Mouse (Mus musculus) hindbrain, embryonic 11.5 days (tissue): ENCODE data around the gene Ccl20. TPM values are rescaled to one million over a fixed set of nuclear protein-coding genes. Genes with fewer than 3 reads are reported as not detected.

Source experiments
- ATAC-seq: fragments of 200-750 bp; cut with Nextera tagmentation; 2 replicates; pipeline ENCODE4 v1.8.0; 2017; ENCODE audit warnings: mild to moderate bottlenecking, moderate TSS enrichment, moderate library complexity; ENCODE audit not compliant: low FRiP score
- DNase-seq: peaks from one replicate; pipeline ENCODE4 v3.0.0-alpha.2; 2015; ENCODE audit warnings: low spot score
- H3K27ac ChIP-seq: fragments of 300-500 bp; sonication (generic); 2 replicates; pipeline ENCODE4 v1.5.1; 2014; ENCODE audit warnings: mild to moderate bottlenecking, low read depth, low read length
- H3K27me3 ChIP-seq: fragments of 300-500 bp; sonication (generic); 2 replicates; pipeline ENCODE4 v1.6.1; 2014; ENCODE audit warnings: mild to moderate bottlenecking, low read length, moderate library complexity, mixed read lengths; ENCODE audit not compliant: control insufficient read depth, insufficient read depth
- H3K36me3 ChIP-seq: fragments of 300-500 bp; sonication (generic); 2 replicates; pipeline ENCODE4 v1.6.1; 2014; ENCODE audit warnings: mild to moderate bottlenecking, low read length, moderate library complexity, mixed read lengths; ENCODE audit not compliant: control insufficient read depth, insufficient read depth
- H3K4me1 ChIP-seq: fragments of 300-500 bp; sonication (generic); replicated peaks from 2 replicates; pipeline ENCODE4 v1.6.1; 2014; ENCODE audit warnings: low read length, mixed read lengths; ENCODE audit not compliant: control insufficient read depth, insufficient read depth
- H3K4me2 ChIP-seq: fragments of 300-500 bp; sonication (generic); replicated peaks from 2 replicates; pipeline ENCODE4 v1.6.1; 2014; ENCODE audit warnings: mild to moderate bottlenecking, low read depth, low read length
- H3K4me3 ChIP-seq: fragments of 300-500 bp; sonication (generic); 2 replicates; pipeline ENCODE4 v1.5.1; 2014; ENCODE audit warnings: low read depth, low read length
- H3K9ac ChIP-seq: fragments of 300-500 bp; sonication (generic); 2 replicates; pipeline ENCODE4 v1.6.1; 2014; ENCODE audit warnings: low read depth, low read length
- H3K9me3 ChIP-seq: fragments of 300-500 bp; sonication (generic); 2 replicates; pipeline ENCODE4 v1.6.1; 2016; ENCODE audit warnings: low read length; ENCODE audit not compliant: control insufficient read depth
- WGBS: fragments of 180-500 bp; shearing (Covaris S2); extraction: QIAGEN DNeasy Blood & Tissue Kit; methylation state at CpG from one replicate; pipeline ENCODE4 v1.1.7; 2014; 5-methylcytosine and 5-hydroxymethylcytosine counted together
- polyA plus RNA-seq: library from polyadenylated mRNA; unstranded; fragments of >200 nt; fragmentation: Nextera tagmentation; extraction: Ambion mirVana; gene quantifications from 2 replicates; pipeline ENCODE4 v1.2.1, GENCODE M21; 2014

Ccl20 gene
- not detected in 2 replicates for polyA plus RNA-seq

GRCm38 (mm10) chr1:83116447-83117137 is at the start of gene Ccl20:
Ccl20 (plus strand) TSS chr1:83116766.
- no peak for ATAC-seq
- H3K9me3 ChIP-seq = no peaks in the 10 kb centered on the region
- no peak for DNase-seq
- no peak within 1 kb of the TSS for H3K9ac ChIP-seq
- no peaks in the 10 kb centered on the region for H3K27me3 ChIP-seq
- H3K4me3 ChIP-seq = no peak within 1 kb of the TSS
- no peaks in the 10 kb centered on the region for H3K4me1 ChIP-seq
- no peaks in the 10 kb centered on the region for H3K36me3 ChIP-seq
- no peak within 1 kb of the TSS for H3K27ac ChIP-seq
- no peak within 1 kb of the TSS for H3K4me2 ChIP-seq
- 47% methylated on average over 8 of the region's 8 CpGs for WGBS

DNA sequence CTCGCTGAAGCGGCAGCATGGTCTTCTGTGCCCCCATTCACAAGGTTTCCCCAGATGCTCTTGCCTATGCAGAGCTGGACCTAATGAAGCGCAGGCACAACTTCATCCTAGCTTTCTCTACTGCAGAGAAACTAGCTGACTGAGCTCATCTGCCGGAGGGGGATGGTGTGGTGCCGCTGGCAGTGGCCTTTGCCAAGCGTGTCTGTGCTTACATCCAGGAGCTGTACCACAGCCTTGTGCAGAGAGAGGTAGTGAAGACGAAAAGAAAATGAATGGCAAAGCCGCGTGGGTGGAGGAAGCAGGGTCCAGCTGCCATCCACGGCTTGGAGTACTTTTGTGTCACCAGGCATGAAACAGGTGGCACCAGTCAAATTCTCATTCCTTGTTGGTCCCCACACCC is 49.4 kb upstream of the Ccl20 start:
- no peak for ATAC-seq
- Histone ChIP-seq H3K9me3 (no peaks in the 10 kb centered on the region), H3K27me3 (no peaks in the 10 kb centered on the region), H3K36me3 (no peaks in the 10 kb centered on the region), H3K9ac (no peak overlapping the region), H3K4me1 (no peaks in the 10 kb centered on the region), H3K4me3 (no peak overlapping the region), H3K27ac (no peak overlapping the region), H3K4me2 (no peak overlapping the region)
- WGBS = 93% methylated on average over 10 of the region's 10 CpGs
- no peak for DNase-seq

- Histone ChIP-seq H3K9ac (no peak overlapping the region), H3K4me3 (no peak overlapping the region), H3K4me1 (no peaks in the 10 kb centered on the region), H3K36me3 (no peaks in the 10 kb centered on the region), H3K27ac (no peak overlapping the region), H3K9me3 (no peaks in the 10 kb centered on the region), H3K4me2 (no peak overlapping the region), H3K27me3 (no peaks in the 10 kb centered on the region)
- no peak for DNase-seq
- 46% methylated on average over 15 of the region's 15 CpGs for WGBS
- no peak for ATAC-seq
Observed at GRCm38 (mm10) chr1:83075526-83076189, 40.9 kb upstream of the Ccl20 start.

- H3K27ac ChIP-seq = no peak overlapping the region
- DNase-seq = peak; percentile 80
- no peak overlapping the region for H3K4me3 ChIP-seq
- H3K27me3 ChIP-seq = no peaks in the 10 kb centered on the region
- no peak overlapping the region for H3K4me2 ChIP-seq
- no peak overlapping the region for H3K9ac ChIP-seq
- H3K4me1 ChIP-seq = no peaks in the 10 kb centered on the region
- WGBS = 48% methylated on average over 11 of the region's 11 CpGs
- peak; percentile 79 for ATAC-seq
- no peaks in the 10 kb centered on the region for H3K36me3 ChIP-seq
- H3K9me3 ChIP-seq = no peaks in the 10 kb centered on the region
Observed at GRCm38 (mm10) chr1:83076190-83076917, 40.2 kb upstream of the Ccl20 start.

- Histone ChIP-seq H3K9ac (no peak overlapping the region), H3K4me3 (no peak overlapping the region), H3K9me3 (no peaks in the 10 kb centered on the region), H3K36me3 (no peaks in the 10 kb centered on the region), H3K4me2 (no peak overlapping the region), H3K27ac (no peak overlapping the region), H3K27me3 (no peaks in the 10 kb centered on the region), H3K4me1 (no peaks in the 10 kb centered on the region)
- 79% methylated on average over 6 of the region's 6 CpGs for WGBS
- no peak for DNase-seq
- no peak for ATAC-seq
Observed at GRCm38 (mm10) chr1:83077016-83077415, 39.5 kb upstream of the Ccl20 start.

DNA sequence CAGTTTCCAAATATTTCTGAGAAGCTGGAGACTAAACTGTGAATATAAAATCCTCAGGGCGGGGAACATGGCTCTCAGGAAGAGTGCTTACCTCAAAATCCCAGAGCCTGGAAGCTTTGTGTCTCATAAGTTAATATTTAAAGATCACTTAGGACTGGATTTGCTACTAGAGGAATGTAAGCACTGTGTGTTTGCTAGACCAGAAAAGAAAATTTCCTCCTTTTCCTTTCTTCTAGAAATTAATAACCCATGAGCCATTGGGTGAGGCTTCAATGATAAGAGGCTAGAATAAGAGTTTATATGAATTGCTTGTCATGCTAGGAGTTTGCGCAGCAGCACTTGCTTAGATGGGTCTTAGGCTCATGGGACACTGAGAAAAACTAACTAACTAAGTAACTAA is 31.8 kb upstream of the Ccl20 start:
- ATAC-seq = no peak
- Histone ChIP-seq H3K36me3 (no peaks in the 10 kb centered on the region), H3K9me3 (no peaks in the 10 kb centered on the region), H3K27me3 (no peaks in the 10 kb centered on the region), H3K4me1 (no peaks in the 10 kb centered on the region), H3K27ac (no peak overlapping the region), H3K9ac (no peak overlapping the region), H3K4me2 (no peak overlapping the region), H3K4me3 (no peak overlapping the region)
- WGBS = 94% methylated on average over 2 of the region's 2 CpGs
- no peak for DNase-seq

DNA sequence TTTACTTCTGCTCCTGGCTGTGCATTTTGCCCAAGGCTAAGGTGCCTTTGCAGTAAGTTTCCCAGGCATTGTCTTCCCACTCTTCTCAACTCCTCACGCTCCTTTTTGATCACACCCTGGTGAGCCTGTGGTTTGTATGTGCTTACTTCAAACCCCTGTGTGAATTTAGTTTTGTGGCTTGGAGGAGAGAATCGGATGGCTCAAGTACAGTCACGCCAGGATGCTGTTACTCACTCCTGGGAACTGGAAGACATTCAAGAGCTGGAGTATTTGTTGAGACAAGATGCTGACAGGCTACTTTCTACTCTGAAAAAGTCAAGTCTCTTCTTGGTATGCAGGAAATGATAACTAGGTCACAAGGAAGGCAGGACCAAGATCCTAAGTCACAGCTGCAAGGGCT is 25.3 kb upstream of the Ccl20 start:
- Histone ChIP-seq H3K9ac (no peak overlapping the region), H3K4me2 (no peak overlapping the region), H3K27ac (no peak overlapping the region), H3K4me1 (no peaks in the 10 kb centered on the region), H3K27me3 (no peaks in the 10 kb centered on the region), H3K36me3 (no peaks in the 10 kb centered on the region), H3K9me3 (no peaks in the 10 kb centered on the region), H3K4me3 (no peak overlapping the region)
- WGBS = 81% methylated on average over 3 of the region's 3 CpGs
- DNase-seq (no peak), ATAC-seq (no peak)

- H3K36me3 ChIP-seq = no peaks in the 10 kb centered on the region
- DNase-seq (no peak), ATAC-seq (no peak)
- 87% methylated on average over 4 of the region's 4 CpGs for WGBS
- H3K9ac ChIP-seq = no peak overlapping the region
- no peaks in the 10 kb centered on the region for H3K27me3 ChIP-seq
- no peak overlapping the region for H3K4me3 ChIP-seq
- no peak overlapping the region for H3K4me2 ChIP-seq
- no peak overlapping the region for H3K27ac ChIP-seq
- H3K9me3 ChIP-seq = no peaks in the 10 kb centered on the region
- H3K4me1 ChIP-seq = no peaks in the 10 kb centered on the region
Observed at GRCm38 (mm10) chr1:83096935-83097334, 19.6 kb upstream of the Ccl20 start.
